Mouse (Mus musculus) MEL (cell line): ENCODE data around the gene Esyt2. TPM values are rescaled to one million over a fixed set of nuclear protein-coding genes. Genes with fewer than 3 reads are reported as not detected.

Source experiments
- DNase-seq: peaks from one replicate; pipeline ENCODE4 v3.0.0; 2011; ENCODE audit warnings: low read depth, low spot score
- H3K27ac ChIP-seq: 2 replicates; pipeline ENCODE4 v1.5.1; 2012; ENCODE audit warnings: low read depth, mild to moderate bottlenecking, control low read depth, low read length, moderate library complexity; ENCODE audit not compliant: control insufficient read depth
- H3K27me3 ChIP-seq, 2 experiments: fragments of 150-350 bp in 1 of 2; sonication (generic) in 1 of 2; 2 replicates each; pipeline ENCODE4 v1.6.1; 2012; ENCODE audit warnings: low read length in 2 of 2, mild to moderate bottlenecking in 2 of 2, improper control_type of control experiment in 1 of 2, moderate library complexity in 1 of 2; ENCODE audit not compliant: insufficient read depth in 2 of 2, control insufficient read depth in 1 of 2
- H3K36me3 ChIP-seq, 2 experiments: 2 replicates each; pipeline ENCODE4 v1.6.1; 2012 to 2014; ENCODE audit warnings: low read length in 2 of 2, improper control_type of control experiment in 1 of 2, inconsistent platforms in 1 of 2, mild to moderate bottlenecking in 1 of 2; ENCODE audit not compliant: insufficient read depth in 2 of 2, control insufficient read depth in 1 of 2
- H3K4me1 ChIP-seq, 2 experiments: fragments of 150-350 bp in 1 of 2; sonication (generic) in 1 of 2; 2 replicates each; pipeline ENCODE4 v1.6.1; 2012; ENCODE audit warnings: low read length in 2 of 2, improper control_type of control experiment in 1 of 2, mild to moderate bottlenecking in 1 of 2; ENCODE audit not compliant: insufficient read depth in 2 of 2, control insufficient read depth in 1 of 2
- H3K4me3 ChIP-seq, 2 experiments: fragments of 150-350 bp in 1 of 2; sonication (generic) in 1 of 2; 2 replicates each; pipeline ENCODE4 v1.5.1; 2012; ENCODE audit warnings: low read depth in 2 of 2, low read length in 2 of 2, mild to moderate bottlenecking in 2 of 2, moderate library complexity in 2 of 2, control low read depth in 1 of 2, improper control_type of control experiment in 1 of 2; ENCODE audit not compliant: control insufficient read depth in 1 of 2, insufficient read depth in 1 of 2
- H3K79me2 ChIP-seq: 2 replicates; pipeline ENCODE4 v1.6.1; 2012; ENCODE audit warnings: mild to moderate bottlenecking, low read length, moderate library complexity; ENCODE audit not compliant: control insufficient read depth, poor library complexity, insufficient read depth
- H3K9ac ChIP-seq: 2 replicates; pipeline ENCODE4 v1.6.1; 2012; ENCODE audit warnings: low read depth, mild to moderate bottlenecking, control low read depth, low read length, moderate library complexity; ENCODE audit not compliant: control insufficient read depth, poor library complexity, severe bottlenecking
- H3K9me3 ChIP-seq: fragments of 150-350 bp; sonication (generic); replicated peaks from 2 replicates; pipeline ENCODE4 v1.6.1; 2012; ENCODE audit warnings: mild to moderate bottlenecking, low read length, improper control_type of control experiment, moderate library complexity; ENCODE audit not compliant: insufficient read depth
- CHD1 ChIP-seq: IDR thresholded peaks from 2 replicates; pipeline ENCODE4 v1.6.1; 2012; ENCODE audit warnings: low read depth, mild to moderate bottlenecking, inconsistent platforms, low read length, improper control_type of control experiment
- CHD2 ChIP-seq: IDR thresholded peaks from 2 replicates; pipeline ENCODE4 v1.6.1; 2011; ENCODE audit warnings: low read length, improper control_type of control experiment
- CTCF ChIP-seq, 3 experiments: IDR thresholded peaks in 2 of 3; conservative IDR thresholded peaks in 1 of 3; 2 replicates each; pipeline ENCODE4 v1.5.1; 2011 to 2012; ENCODE audit warnings: low read length in 3 of 3, low read depth in 2 of 3, mild to moderate bottlenecking in 2 of 3, improper control_type of control experiment in 1 of 3, inconsistent platforms in 1 of 3, mixed read lengths in 1 of 3, moderate library complexity in 1 of 3; ENCODE audit not compliant: control insufficient read depth in 1 of 3, insufficient read depth in 1 of 3, poor library complexity in 1 of 3, severe bottlenecking in 1 of 3
- E2F4 ChIP-seq: IDR thresholded peaks from 2 replicates; pipeline ENCODE4 v1.6.1; 2011; ENCODE audit warnings: low read depth, low read length, improper control_type of control experiment, borderline replicate concordance
- ELF1 ChIP-seq: IDR thresholded peaks from 2 replicates; pipeline ENCODE4 v1.6.1; 2014; ENCODE audit warnings: low read depth, mild to moderate bottlenecking, inconsistent platforms, low read length, improper control_type of control experiment, moderate library complexity
- EP300 ChIP-seq, 2 experiments: IDR thresholded peaks; 2 replicates each; pipeline ENCODE4 v1.6.1; 2011; ENCODE audit warnings: improper control_type of control experiment in 2 of 2, low read length in 2 of 2, low read depth in 1 of 2, mild to moderate bottlenecking in 1 of 2
- ETS1 ChIP-seq: IDR thresholded peaks from 2 replicates; pipeline ENCODE4 v1.6.1; 2012; ENCODE audit warnings: low read depth, mild to moderate bottlenecking, inconsistent platforms, low read length, improper control_type of control experiment, moderate library complexity
- GABPA ChIP-seq: IDR thresholded peaks from 2 replicates; pipeline ENCODE4 v1.6.1; 2012; ENCODE audit warnings: low read depth, mild to moderate bottlenecking, inconsistent platforms, low read length, improper control_type of control experiment, moderate library complexity
- GATA1 ChIP-seq: IDR thresholded peaks from 2 replicates; pipeline ENCODE4 v1.6.1; 2011; ENCODE audit warnings: low read depth, low read length, improper control_type of control experiment
- HCFC1 ChIP-seq: IDR thresholded peaks from 2 replicates; pipeline ENCODE4 v1.6.1; 2012; ENCODE audit warnings: low read depth, mild to moderate bottlenecking, inconsistent platforms, low read length, improper control_type of control experiment, moderate library complexity
- JUND ChIP-seq: IDR thresholded peaks from 2 replicates; pipeline ENCODE4 v1.6.1; 2011; ENCODE audit warnings: low read depth, mild to moderate bottlenecking, improper control_type of control experiment, low read length
- KAT2A ChIP-seq: conservative IDR thresholded peaks from 2 replicates; pipeline ENCODE4 v1.6.1; 2012; ENCODE audit warnings: low read depth, low read length, improper control_type of control experiment, inconsistent platforms
- MAFK ChIP-seq: IDR thresholded peaks from 2 replicates; pipeline ENCODE4 v1.6.1; 2011; ENCODE audit warnings: low read depth, mild to moderate bottlenecking, low read length, improper control_type of control experiment, borderline replicate concordance
- MAX ChIP-seq: IDR thresholded peaks from 2 replicates; pipeline ENCODE4 v1.6.1; 2011; ENCODE audit warnings: low read length, improper control_type of control experiment
- MAZ ChIP-seq: IDR thresholded peaks from 2 replicates; pipeline ENCODE4 v1.6.1; 2012; ENCODE audit warnings: low read depth, mild to moderate bottlenecking, inconsistent platforms, low read length, improper control_type of control experiment
- MEF2A ChIP-seq: IDR thresholded peaks from 2 replicates; pipeline ENCODE4 v1.6.1; 2014; ENCODE audit warnings: low read depth, mild to moderate bottlenecking, inconsistent platforms, low read length, improper control_type of control experiment; ENCODE audit not compliant: poor library complexity, insufficient replicate concordance, severe bottlenecking; ENCODE audit errors: extremely low read depth
- MXI1 ChIP-seq: IDR thresholded peaks from 2 replicates; pipeline ENCODE4 v1.6.1; 2011; ENCODE audit warnings: mild to moderate bottlenecking, low read depth, low read length, improper control_type of control experiment
- MYB ChIP-seq: IDR thresholded peaks from 2 replicates; pipeline ENCODE4 v1.6.1; 2011; ENCODE audit warnings: mild to moderate bottlenecking, low read depth, low read length, improper control_type of control experiment
- MYC ChIP-seq: IDR thresholded peaks from 2 replicates; pipeline ENCODE4 v1.6.1; 2011; ENCODE audit warnings: low read depth, mild to moderate bottlenecking, low read length, improper control_type of control experiment, moderate library complexity
- NELFE ChIP-seq: IDR thresholded peaks from 2 replicates; pipeline ENCODE4 v1.6.1; 2011; ENCODE audit warnings: low read depth, low read length, improper control_type of control experiment
- NRF1 ChIP-seq: IDR thresholded peaks from 2 replicates; pipeline ENCODE4 v1.6.1; 2014; ENCODE audit warnings: low read depth, mild to moderate bottlenecking, inconsistent platforms, low read length, improper control_type of control experiment, moderate library complexity; ENCODE audit not compliant: poor library complexity, insufficient read depth, severe bottlenecking
- POLR2A ChIP-seq, 2 experiments: IDR thresholded peaks; 2 replicates each; pipeline ENCODE4 v1.6.1; 2011 to 2012; ENCODE audit warnings: low read length in 2 of 2, mild to moderate bottlenecking in 2 of 2, control low read depth in 1 of 2, improper control_type of control experiment in 1 of 2, low read depth in 1 of 2, moderate library complexity in 1 of 2; ENCODE audit not compliant: control insufficient read depth in 1 of 2, insufficient read depth in 1 of 2, poor library complexity in 1 of 2
- POLR2AphosphoS2 ChIP-seq: IDR thresholded peaks from 2 replicates; pipeline ENCODE4 v1.6.1; 2011; ENCODE audit warnings: low read length, improper control_type of control experiment
- POLR2AphosphoS5 ChIP-seq: IDR thresholded peaks from 2 replicates; pipeline ENCODE4 v1.6.1; 2012; ENCODE audit warnings: low read depth, borderline replicate concordance, mild to moderate bottlenecking, inconsistent platforms, low read length, moderate library complexity, mixed read lengths
- RAD21 ChIP-seq: IDR thresholded peaks from 2 replicates; pipeline ENCODE4 v1.6.1; 2011; ENCODE audit warnings: mild to moderate bottlenecking, low read depth, low read length, improper control_type of control experiment
- RCOR1 ChIP-seq: IDR thresholded peaks from 2 replicates; pipeline ENCODE4 v1.6.1; 2012; ENCODE audit warnings: low read depth, mild to moderate bottlenecking, inconsistent platforms, low read length, improper control_type of control experiment
- SIN3A ChIP-seq: IDR thresholded peaks from 2 replicates; pipeline ENCODE4 v1.6.1; 2012; ENCODE audit warnings: low read length, improper control_type of control experiment, inconsistent platforms
- SMC3 ChIP-seq: IDR thresholded peaks from 2 replicates; pipeline ENCODE4 v1.6.1; 2011; ENCODE audit warnings: low read depth, low read length, improper control_type of control experiment
- TAL1 ChIP-seq: IDR thresholded peaks from 2 replicates; pipeline ENCODE4 v1.6.1; 2012; ENCODE audit warnings: mild to moderate bottlenecking, inconsistent platforms, low read length, moderate library complexity, mixed read lengths
- TBP ChIP-seq: IDR thresholded peaks from 2 replicates; pipeline ENCODE4 v1.8.0; 2011; ENCODE audit warnings: low read depth, low read length, improper control_type of control experiment
- TCF12 ChIP-seq: IDR thresholded peaks from 2 replicates; pipeline ENCODE4 v1.6.1; 2014; ENCODE audit warnings: low read depth, mild to moderate bottlenecking, inconsistent platforms, low read length, improper control_type of control experiment, moderate library complexity
- UBTF ChIP-seq: IDR thresholded peaks from 2 replicates; pipeline ENCODE4 v1.6.1; 2012; ENCODE audit warnings: low read depth, mild to moderate bottlenecking, inconsistent platforms, low read length, improper control_type of control experiment, moderate library complexity, borderline replicate concordance; ENCODE audit not compliant: insufficient read depth
- USF1 ChIP-seq: IDR thresholded peaks from 2 replicates; pipeline ENCODE4 v1.6.1; 2014; ENCODE audit warnings: low read depth, mild to moderate bottlenecking, inconsistent platforms, low read length, improper control_type of control experiment, moderate library complexity
- USF2 ChIP-seq, 2 experiments: IDR thresholded peaks; 2 replicates each; pipeline ENCODE4 v1.6.1; 2011 to 2012; ENCODE audit warnings: improper control_type of control experiment in 2 of 2, low read length in 2 of 2, borderline replicate concordance in 1 of 2, inconsistent platforms in 1 of 2, low read depth in 1 of 2, mild to moderate bottlenecking in 1 of 2; ENCODE audit not compliant: insufficient read depth in 1 of 2
- ZC3H11A ChIP-seq: IDR thresholded peaks from 2 replicates; pipeline ENCODE4 v1.6.1; 2012; ENCODE audit warnings: low read depth, mild to moderate bottlenecking, inconsistent platforms, low read length, improper control_type of control experiment
- ZKSCAN1 ChIP-seq: IDR thresholded peaks from 2 replicates; pipeline ENCODE4 v1.6.1; 2012; ENCODE audit warnings: low read depth, mild to moderate bottlenecking, inconsistent platforms, low read length, improper control_type of control experiment, moderate library complexity
- ZMIZ1 ChIP-seq: IDR thresholded peaks from 2 replicates; pipeline ENCODE4 v1.6.1; 2012; ENCODE audit warnings: low read depth, mild to moderate bottlenecking, inconsistent platforms, low read length, improper control_type of control experiment, moderate library complexity
- ZNF384 ChIP-seq: IDR thresholded peaks from 2 replicates; pipeline ENCODE4 v1.6.1; 2012; ENCODE audit warnings: low read depth, mild to moderate bottlenecking, inconsistent platforms, low read length, improper control_type of control experiment
- polyA plus RNA-seq, 2 experiments: library from polyadenylated mRNA; stranded (reverse) in 1 of 2; unstranded in 1 of 2; fragments of >175 nt in 1 of 2; fragments of >200 nt in 1 of 2; gene quantifications; 2 replicates each; pipeline versions ENCODE4 v1.2.1 to v1.2.4; 2012; ENCODE audit warnings: low replicate concordance in 2 of 2, low read depth in 1 of 2; ENCODE audit not compliant: insufficient read length in 2 of 2, insufficient read depth in 1 of 2, missing spikeins in 1 of 2
- total RNA-seq: library from RNA; depleted of rRNA; stranded (reverse); fragments of 300-350 nt; gene quantifications from 2 replicates; pipeline ENCODE4 v1.2.3, GENCODE M21; 2012

Esyt2 gene
- total and polyA plus RNA-seq, 3 experiments, result 45.3 to 77.7 (median 47.5) TPM

GRCm38 (mm10) chr12:116367346-116367745 lies 86.3 kb downstream of the Esyt2 start:
- Histone ChIP-seq H3K9ac (peak overlapping the region; percentile 28), H3K4me1 (peaks cover 34 to 35% of the 10 kb centered on the region in 2 experiments), H3K4me3 (no peak overlapping the region), H3K36me3 (peaks cover 39 to 40% of the 10 kb centered on the region in 2 experiments), H3K27ac (peak overlapping the region; percentile 73), H3K9me3 (no peaks in the 10 kb centered on the region), H3K27me3 (no peaks in the 10 kb centered on the region), H3K79me2 (no peaks in the 10 kb centered on the region)
- DNase-seq, result peak; percentile 86
- peak; percentile 84 for TF ChIP-seq ETS1
- no peak for TF ChIP-seq NELFE
- no peak for TF ChIP-seq MEF2A
- no peak; the same call in 1 of the 2 replicates for TF ChIP-seq MAFK
- peak; percentile 62; the same call in 1 of the 2 replicates for TF ChIP-seq TBP
- TF ChIP-seq CHD1, result no peak
- no peak for TF ChIP-seq SMC3
- TF ChIP-seq HCFC1, result no peak
- TF ChIP-seq POLR2A (IDR thresholded peaks at IDR 0.05; ENCODE audit: control insufficient read depth in 1 of 2, insufficient read depth in 1 of 2, low read depth in 1 of 2, low read length in 2 of 2, poor library complexity in 1 of 2), result no peak
- peak; percentile 74 for TF ChIP-seq SIN3A
- TF ChIP-seq GABPA, result no peak
- no peak for TF ChIP-seq RAD21
- TF ChIP-seq JUND, result no peak
- TF ChIP-seq MYB, result no peak; the same call in 1 of the 2 replicates
- TF ChIP-seq ZNF384, result no peak
- peak; percentile 74; the same call in 1 of the 2 replicates for TF ChIP-seq MYC
- TF ChIP-seq ZMIZ1, result no peak
- TF ChIP-seq USF2 (IDR thresholded peaks at IDR 0.05; ENCODE audit: borderline replicate concordance in 1 of 2, insufficient read depth in 1 of 2, low read depth in 1 of 2, low read length in 2 of 2), result no peak
- TF ChIP-seq TCF12, result peak; percentile 89
- TF ChIP-seq MXI1, result 0 out of 2 replicates have a peak, but pooled peaks have one; percentile 38
- TF ChIP-seq ELF1, result no peak
- TF ChIP-seq ZC3H11A, result no peak
- no peak for TF ChIP-seq CHD2
- TF ChIP-seq CTCF (IDR thresholded peaks at IDR 0.05 in 2 of 3, conservative IDR thresholded peaks at IDR 0.05 in 1 of 3; ENCODE audit: control insufficient read depth in 1 of 3, insufficient read depth in 1 of 3, low read depth in 2 of 3, low read length in 3 of 3, poor library complexity in 1 of 3, severe bottlenecking in 1 of 3), result no peak
- TF ChIP-seq MAX, result no peak
- peak; percentile 95 for TF ChIP-seq GATA1
- TF ChIP-seq MAZ, result no peak
- TF ChIP-seq KAT2A, result no peak
- no peak for TF ChIP-seq NRF1
- no peak for TF ChIP-seq POLR2AphosphoS2
- peak; percentile 78; the same call in 1 of the 2 replicates for TF ChIP-seq RCOR1
- TF ChIP-seq POLR2AphosphoS5, result no peak
- TF ChIP-seq EP300 (IDR thresholded peaks at IDR 0.05; ENCODE audit: low read depth in 1 of 2, low read length in 2 of 2), result peak; percentile 92 to 96
- TF ChIP-seq USF1, result no peak
- TF ChIP-seq ZKSCAN1, result no peak
- TF ChIP-seq UBTF, result no peak
- TF ChIP-seq E2F4, result no peak
- TF ChIP-seq TAL1, result no peak
